Mouse (Mus musculus) gastrocnemius, postnatal 10 days (tissue): ENCODE results near the gene Ap2a1. TPM values are rescaled to one million over a fixed set of nuclear protein-coding genes. Genes with fewer than 3 reads are reported as not detected.
A peak's percentile ranks its signal among the peaks of the same experiment; 100 is the strongest.

ENCODE experiments used
- DNase-seq: peaks from one replicate; pipeline ENCODE4 v3.0.0; 2021; ENCODE audit warnings: mixed read lengths
- total RNA-seq, 2 experiments: library from RNA; stranded (reverse); gene quantifications; 2 replicates each; pipeline ENCODE4 v1.2.3; 2021

Ap2a1 gene
- total RNA-seq, 2 experiments from 2014 or later = 59.0 to 65.0 TPM

DNA sequence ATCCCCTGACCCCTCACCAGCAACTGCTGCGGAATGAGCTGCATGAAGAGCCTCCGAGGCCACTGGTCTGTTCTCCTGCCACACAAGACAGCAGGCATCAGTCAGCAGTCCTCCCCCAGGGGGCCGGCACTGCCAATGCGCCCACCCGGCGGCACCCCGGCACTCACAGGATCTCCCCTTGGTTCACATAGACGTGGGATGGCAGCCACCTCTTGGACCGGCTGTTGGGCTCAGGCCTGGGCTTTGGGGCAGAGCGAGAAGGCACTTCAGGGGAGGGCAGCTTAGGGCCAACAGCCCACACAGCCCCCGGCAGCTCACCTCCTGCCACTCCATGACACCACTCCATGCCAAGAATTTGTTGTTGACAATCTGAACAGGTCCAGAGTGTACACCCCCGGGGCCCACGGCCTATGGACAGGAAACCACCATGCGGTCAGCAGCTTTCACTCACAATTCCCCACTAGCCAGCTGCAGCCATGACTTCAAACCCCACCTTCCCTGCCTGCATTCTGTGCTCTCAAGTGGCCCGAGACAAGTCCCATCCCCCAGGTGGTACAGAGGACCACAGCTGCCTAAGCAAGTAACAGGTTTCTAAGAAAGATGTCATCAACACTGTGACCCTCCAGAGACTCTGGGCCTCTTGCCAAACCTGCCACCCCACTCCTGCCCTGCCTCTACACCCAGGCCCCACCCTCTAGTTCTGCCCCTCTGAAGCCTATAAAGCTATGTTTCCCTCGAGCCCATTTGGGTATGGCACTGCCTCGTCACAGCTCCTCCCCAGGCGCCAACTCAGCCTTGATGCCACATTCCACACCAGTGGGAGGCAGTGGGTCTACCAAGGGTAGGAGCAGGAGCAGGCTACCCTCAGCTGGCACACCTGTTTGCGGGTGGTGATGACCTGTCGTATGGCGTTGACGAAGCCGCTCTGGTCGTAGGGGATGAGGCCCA lies 64.4 kb downstream of the Ap2a1 start:
- peak; percentile 44 for DNase-seq

DNA sequence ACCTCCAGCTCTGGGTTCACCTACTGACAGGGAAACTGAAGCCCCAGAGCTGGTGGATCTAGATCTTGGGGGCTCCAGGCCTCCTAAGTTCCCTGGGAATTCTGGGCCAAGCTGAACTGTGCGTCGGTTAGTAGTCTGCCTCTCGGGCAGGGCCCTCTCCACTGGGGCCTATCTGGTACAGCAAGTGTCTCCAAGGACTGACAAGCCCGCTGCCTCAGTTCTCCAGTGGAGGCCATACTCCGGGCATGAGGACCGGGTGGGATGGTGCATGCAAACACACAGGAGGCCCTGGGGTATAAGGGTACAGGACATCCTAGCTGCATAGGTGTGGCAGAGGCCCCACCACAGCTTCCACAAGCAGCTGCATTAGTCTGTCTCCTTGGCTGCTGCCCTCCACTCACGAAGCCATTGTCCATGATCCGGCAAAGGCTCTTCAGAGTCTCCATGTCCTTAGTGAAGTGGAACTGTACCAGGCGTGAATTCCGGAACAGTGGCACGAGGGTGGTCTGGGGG lies 65.3 kb downstream of the Ap2a1 start:
- no peak for DNase-seq

DNA sequence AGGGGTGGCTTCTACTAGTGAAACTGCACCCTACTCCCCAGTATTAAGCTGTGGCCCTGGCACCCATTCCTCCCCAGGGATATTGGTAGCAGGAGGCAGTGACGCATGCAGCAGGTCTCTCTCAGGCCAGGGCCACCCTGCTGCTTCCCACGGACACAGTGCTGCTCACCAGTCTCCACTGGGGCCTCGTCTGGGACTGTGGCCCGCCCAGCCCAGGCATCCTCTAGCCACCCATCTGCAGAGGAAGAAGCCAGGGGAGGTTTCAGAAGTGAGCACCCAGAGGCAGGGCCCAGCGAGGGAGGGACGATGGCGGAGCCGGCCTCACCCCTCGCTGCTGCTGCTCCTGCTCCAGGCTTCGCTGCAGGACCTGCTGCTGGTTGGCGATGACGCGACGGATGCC lies 66.1 kb downstream of the Ap2a1 start:
- DNase-seq = no peak

DNA sequence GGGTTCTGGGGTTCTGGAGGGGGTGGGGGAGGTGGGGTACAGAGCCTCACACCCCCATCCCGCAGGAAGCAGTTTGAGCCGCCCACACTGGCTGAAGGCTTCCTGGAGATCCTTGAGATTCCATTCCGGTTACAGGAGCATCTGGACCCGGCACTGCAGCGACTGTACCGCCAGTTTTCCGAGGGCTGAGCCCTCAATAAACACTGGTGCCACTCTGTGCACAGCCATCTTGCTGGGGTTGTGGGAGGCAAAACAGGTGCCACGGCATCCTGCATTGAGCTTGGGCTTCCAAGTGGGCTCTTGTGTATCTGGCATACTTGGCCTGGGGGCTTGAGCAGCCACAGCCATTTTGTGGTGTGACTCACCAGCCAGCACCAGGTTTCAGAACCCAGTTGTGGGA lies 66.9 kb downstream of the Ap2a1 start:
- no peak for DNase-seq

DNA sequence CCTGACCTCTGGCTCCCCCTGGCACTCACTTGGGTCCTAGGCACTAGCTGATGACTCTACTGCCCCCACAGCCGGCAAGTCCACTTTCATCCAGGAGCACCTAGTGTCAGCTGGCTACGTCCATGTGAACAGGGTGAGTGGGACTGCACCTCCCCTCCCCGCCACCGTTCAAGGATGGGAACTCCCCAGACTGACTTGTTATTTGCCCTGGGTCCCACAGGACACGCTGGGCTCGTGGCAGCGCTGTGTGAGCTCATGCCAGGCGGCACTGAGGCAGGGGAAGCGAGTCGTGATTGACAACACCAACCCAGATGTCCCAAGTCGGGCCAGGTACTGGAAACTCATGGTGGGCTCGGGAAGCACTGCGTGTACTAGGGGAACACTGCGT lies 67.9 kb downstream of the Ap2a1 start:
- no peak for DNase-seq

DNA sequence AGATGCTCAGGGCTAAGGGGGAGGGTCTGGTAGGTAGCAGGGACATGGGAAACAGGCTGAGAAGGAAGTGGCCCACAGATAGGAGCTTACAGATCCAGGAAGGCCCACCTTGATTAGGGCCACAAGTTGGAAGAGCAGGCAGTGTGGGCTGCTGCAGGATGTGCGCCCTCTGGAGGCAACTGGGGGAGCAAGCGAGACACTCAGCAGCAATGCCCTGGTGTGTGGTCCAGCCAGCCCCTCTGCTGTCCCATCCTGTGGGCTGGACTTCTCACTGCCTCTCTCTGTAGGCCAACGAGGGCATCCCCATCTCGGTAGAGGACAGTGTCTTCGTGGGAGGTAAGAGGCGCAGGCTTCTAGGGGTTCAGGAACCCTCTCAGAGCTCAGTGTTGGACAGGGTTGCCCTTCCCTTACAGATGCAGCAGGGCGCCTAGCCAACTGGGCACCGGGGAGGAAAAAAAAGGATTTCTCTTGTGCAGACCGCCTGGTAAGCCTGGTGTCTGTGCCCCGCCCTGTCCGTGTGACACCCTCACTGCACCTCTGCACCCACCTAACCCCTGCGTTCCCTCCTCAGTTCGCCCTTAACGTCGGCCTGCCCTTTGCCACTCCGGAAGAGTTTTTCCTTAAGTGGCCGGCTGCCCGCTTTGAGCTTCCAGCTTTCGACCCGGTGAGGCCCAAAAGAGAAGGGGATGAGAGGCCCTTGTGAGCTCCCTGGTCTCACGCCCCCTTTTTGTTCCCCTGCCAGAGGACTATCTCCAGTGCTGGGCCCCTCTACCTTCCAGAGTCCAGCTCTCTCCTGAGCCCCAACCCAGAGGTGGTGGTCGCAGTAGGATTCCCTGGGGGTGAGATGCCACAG lies 68.5 kb downstream of the Ap2a1 start:
- peak; percentile 85 for DNase-seq

DNA sequence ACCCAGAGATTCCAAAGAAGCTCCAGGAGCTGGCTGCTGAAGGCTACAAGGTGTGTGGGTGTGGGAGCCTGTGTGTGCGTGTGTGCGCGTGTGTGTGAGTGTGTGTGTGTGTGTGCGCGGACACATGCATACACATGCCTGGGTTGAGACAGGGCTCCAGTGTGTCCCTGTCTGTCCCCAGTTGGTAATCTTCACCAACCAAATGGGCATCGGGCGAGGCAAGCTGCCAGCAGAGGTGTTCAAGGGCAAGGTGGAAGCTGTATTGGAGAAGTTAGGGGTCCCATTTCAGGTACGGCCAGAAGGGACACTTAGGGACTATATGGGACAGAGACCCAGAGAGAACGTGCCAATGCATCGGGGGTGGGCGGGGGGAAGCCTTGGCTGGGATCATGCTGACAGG lies 69.4 kb downstream of the Ap2a1 start:
- DNase-seq = no peak

DNA sequence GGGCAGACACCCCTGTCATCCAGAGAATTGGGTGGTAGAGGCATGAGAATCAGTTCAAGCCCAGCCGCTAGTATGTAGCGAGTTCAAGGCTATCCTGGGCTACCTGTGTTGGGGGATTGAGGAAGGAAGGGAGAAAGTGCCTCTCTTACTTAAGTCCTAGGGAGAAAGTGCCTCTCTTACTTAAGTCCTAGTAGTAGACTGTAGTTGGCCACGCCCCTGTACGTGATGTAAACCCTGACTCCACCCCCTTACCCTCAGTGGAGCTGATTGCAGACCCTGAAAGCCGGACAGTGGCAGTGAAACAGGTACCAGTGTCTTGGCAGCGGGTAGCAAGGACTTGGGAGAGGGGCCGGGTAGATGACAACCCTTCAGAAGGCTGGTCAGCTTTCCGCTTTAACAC lies 71.4 kb downstream of the Ap2a1 start:
- no peak for DNase-seq

DNA sequence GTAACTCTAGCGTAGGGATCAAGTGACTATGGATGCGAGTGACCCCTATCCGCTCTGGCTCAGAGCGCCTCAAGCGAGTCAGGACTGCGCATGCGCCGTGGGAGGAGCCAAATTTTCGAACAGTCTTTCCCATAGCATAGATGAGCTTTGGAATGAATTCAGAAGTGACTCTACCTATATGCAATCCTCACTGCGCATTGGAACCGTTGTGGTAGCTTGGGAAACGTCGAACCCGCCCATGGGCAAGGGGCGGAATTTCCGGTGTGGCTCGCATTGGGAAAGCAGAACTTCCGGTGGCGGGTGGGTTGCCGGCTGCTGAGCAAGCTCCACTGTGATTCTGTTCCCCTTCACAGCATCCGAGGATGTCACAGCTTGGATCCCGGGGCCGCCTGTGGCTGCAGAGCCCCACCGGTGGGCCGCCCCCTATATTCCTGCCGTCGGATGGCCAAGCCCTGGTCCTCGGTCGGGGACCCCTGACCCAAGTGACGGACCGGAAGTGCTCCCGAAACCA lies 72.2 kb downstream of the Ap2a1 start, which contains the start of gene Pnkp:
Gene Pnkp, plus strand, starts transcription at position 98 of the 511 bp plus-strand sequence.
- DNase-seq = peak; percentile 75

DNA sequence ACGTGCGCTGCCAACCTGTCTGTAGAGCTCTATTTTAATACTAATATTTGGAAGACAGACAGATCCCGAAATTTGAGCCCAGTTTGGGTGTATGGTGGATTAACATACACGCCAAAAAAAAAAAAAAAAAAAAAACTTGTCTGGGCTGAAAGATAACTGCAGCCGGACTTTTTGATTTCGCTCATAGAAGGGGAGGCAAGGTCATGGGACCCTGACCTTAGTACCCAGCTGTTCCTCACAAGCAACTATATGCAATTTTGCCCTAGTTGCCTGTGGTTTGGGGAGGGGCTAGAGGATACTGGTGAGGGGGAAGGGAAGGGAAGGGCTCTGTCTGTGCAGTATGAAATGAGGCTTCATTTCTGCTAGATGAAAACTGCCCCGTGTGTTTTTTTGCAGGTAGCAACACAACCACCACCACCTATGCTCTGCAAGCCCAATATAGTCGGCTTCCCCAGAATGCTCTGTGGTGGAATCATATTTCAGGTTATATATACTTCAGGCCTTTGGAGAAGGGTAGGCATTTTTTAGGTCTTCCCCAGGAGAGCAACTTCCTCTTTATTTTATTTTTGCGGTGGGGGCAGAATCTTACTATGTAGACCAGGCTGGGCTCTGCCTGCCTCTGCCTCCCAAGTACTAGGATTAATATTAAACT lies 72.9 kb downstream of the Ap2a1 start:
- no peak for DNase-seq

DNA sequence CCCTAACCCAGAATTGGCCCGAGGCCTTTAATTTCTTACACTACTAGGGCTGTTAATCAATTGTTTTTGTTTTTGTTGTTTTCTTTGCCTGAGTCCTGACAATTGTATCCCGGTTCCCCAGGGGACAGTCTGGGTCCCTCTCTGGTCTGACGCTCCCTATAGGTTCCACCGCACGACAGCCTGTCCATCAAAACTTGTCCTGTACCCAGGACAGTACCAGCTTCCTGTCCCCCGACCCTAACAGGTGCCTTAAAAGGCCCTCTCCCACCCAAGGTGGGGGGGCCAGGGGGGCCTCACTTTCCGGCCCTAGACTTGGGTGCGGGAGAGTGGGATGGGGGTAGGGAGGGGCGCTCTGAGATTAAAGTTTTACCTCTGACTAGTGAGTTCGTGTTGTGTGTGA lies 74.3 kb downstream of the Ap2a1 start:
- no peak for DNase-seq

DNA sequence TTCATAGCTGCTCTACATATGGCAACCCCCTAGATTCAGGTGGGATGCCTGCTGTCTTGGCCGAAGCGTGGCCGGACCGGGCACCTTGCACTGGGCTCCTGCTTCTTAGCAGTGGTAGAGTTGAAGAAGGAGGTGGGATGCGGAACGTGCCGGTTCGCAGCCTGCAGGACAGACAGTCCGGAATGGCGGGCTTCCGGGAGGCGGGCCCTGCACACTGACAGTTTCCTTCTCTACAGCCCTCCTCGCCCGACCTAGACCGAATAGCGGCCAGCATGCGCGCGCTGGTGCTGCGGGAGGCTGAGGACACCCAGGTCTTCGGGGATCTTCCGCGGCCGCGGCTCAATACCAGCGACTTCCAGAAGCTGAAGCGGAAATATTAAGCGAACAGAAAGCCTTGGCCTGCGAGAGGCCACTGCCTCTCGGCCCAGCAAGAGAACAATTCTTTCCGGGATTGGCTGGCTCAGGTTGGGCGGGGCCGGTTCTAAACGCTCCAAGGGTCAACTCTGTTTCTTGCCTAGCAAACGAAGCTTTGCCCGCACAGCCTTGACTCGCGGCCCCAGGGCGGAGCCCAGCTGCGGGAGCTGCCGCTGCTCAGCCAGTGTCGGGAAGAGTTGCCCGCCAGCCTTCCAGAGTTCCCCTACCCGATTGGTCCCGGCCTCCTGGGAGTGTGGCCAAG lies 74.8 kb downstream of the Ap2a1 start:
- peak; percentile 80 for DNase-seq

DNA sequence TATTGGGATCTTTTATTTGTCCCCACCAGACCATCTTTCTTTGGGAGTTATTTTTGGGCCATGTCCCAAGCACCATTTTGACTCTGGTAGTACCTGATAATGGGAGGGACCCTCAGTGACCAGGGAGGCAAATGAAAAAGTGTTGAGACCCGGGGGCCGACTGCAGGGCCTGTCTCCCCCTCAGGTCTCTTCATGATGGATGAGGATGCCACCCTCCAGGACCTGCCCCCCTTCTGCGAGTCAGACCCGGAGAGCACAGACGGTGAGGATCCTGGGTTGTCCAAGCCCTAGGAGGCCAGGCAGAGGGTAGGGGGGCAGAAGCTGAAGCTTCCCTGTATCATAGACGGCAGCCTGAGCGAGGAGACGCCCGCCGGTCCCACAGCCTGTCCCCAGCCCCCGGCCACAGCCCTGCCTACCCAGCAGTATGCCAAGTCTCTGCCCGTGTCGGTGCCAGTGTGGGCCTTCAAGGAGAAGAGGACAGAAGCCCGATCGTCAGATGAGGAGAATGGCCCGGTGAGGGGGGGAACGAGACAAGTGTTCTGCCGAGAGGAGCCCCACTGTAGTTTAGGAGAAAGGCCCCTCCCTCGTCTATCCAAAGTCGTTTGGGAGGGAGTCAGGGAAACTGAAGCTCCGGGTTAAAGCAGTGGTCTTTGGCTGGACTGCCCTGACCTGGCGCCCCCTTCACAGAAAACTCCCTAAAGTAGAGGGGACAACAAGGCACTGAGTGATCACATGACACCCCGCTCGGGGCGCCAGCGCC lies 75.5 kb downstream of the Ap2a1 start:
- DNase-seq = no peak

DNA sequence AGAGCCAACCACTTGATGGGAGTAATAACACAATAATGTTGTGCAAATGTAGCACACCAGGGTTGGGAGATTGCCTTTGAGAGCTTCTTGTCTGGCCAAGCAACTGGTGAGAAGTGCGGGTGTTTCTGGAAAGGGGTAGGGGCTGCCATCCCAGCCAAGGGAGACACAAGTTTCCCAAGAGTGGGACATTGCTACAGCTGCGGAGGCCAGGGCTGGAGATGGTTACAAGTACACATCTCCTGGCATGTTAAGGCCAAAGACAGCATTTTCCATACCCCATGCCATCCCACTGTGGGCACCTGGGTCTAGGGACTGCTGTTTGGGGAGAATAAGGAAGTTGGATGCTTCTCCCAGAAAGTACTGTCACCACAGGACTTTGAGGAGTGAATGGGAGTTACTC lies 76.2 kb downstream of the Ap2a1 start:
- no peak for DNase-seq

DNA sequence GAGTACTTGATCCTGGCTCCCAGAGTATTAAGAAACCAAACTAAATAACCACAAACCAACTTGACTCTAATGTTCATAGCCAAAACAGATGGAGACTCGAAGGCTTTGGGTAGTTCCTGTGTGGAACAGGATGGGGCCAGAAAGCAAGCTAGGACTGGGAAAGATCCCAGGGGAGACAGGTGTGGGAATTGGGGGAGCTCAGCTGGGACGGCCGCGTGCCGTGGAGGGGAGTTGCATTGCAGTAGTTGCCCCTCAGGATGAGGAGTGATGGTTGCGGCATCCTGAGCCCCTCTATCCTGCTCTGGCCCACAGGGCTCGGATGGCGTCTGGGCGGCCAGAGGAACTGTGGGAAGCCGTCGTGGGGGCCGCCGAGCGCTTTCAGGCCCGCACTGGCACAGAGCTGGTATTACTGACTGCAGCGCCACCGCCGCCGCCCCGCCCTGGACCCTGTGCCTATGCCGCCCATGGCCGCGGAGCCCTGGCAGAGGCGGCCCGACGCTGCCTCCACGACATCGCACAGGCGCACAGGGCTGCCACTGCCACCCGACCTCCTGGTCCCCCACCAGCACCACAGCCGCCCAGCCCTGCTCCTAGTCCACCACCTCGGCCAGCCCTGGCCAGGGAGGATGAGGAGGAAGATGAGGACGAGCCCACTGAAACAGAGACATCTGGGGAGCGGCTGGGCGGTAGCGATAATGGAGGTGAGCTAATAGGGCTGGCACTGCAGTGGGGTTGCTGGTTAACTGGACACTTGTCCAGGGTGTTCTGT lies 76.9 kb downstream of the Ap2a1 start:
- DNase-seq = no peak

DNA sequence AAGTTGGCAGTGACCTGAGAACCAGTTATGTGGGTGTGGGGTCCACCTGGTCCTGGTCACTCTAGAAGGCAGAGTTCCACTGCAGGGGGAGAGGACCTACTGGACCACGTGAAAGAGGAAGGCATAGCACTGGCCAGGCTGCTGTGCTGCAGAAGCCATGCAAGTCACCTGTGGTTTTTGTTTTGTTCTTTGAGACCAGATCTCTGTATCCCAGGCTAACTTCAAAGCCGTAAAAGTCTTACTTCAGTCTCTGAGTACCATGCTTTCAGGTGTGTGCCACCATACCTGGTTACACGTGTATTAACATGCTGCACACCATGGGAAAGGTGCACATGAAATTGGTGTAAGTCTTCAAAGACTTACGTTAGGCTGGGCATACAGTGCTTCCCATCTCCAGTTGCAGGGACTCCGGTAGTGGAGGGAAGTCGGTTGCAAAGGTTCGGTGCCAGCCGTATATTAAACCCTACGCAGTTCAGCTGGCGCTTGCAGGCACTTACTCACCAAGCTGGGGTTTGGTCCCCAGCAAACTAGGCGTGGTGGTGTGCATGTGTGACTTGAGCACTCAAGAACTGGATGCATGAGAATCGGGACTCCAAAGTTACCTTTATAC lies 77.6 kb downstream of the Ap2a1 start:
- no peak for DNase-seq

DNA sequence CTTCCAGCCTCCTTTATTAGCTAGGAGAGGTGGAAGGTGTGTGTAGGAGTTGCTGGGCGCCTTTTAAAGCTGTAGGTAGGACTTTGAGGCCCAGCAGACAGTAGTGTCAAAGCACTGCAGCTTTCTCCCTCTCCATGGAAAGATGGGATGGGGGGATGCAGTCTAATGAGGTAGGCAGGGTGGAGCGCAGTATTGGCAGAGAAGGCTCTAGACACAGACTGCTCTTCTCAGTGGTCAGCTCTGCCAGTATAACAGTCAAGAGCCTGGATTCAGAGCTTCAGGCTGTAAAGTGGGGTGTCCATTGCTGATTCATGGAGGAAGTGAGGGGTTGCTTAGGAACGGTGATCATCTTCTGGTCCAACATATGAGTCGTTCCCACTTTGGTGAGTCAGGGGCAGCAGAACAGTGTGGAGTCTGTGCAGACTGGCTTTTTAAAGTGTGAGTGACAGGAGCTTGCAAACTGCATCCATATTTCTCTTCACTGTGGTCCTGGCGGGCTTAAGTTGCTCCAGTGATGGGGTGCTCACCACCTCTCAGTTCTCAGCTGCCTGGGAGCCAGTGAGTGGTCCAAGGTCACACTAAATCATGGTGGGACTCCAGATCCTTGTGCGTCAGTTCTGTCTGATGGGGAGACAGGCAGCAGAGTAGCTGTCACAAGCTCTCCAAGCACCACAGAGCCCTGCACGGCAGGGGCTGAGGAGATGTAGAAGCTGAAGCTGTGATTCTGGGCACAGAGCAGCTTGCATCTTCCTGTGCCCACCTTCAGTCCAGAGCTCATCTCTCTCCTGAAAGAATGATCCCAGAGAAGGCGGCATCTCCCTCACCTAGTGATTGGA lies 78.3 kb downstream of the Ap2a1 start:
- DNase-seq = no peak
